Mouse (Mus musculus) MEL (cell line): ENCODE results near the gene Myh9.

ENCODE experiments used
- CTCF ChIP-seq, 3 experiments: IDR thresholded peaks in 2 of 3; conservative IDR thresholded peaks in 1 of 3; 2 replicates each; pipeline ENCODE4 v1.5.1; 2011 to 2012; ENCODE audit warnings: low read length in 3 of 3, low read depth in 2 of 3, mild to moderate bottlenecking in 2 of 3, improper control_type of control experiment in 1 of 3, inconsistent platforms in 1 of 3, mixed read lengths in 1 of 3, moderate library complexity in 1 of 3; ENCODE audit not compliant: control insufficient read depth in 1 of 3, insufficient read depth in 1 of 3, poor library complexity in 1 of 3, severe bottlenecking in 1 of 3
- GATA1 ChIP-seq: IDR thresholded peaks from 2 replicates; pipeline ENCODE4 v1.6.1; 2011; ENCODE audit warnings: low read depth, low read length, improper control_type of control experiment
- HCFC1 ChIP-seq: IDR thresholded peaks from 2 replicates; pipeline ENCODE4 v1.6.1; 2012; ENCODE audit warnings: low read depth, mild to moderate bottlenecking, inconsistent platforms, low read length, improper control_type of control experiment, moderate library complexity
- MYB ChIP-seq: IDR thresholded peaks from 2 replicates; pipeline ENCODE4 v1.6.1; 2011; ENCODE audit warnings: mild to moderate bottlenecking, low read depth, low read length, improper control_type of control experiment
- POLR2A ChIP-seq, 2 experiments: IDR thresholded peaks; 2 replicates each; pipeline ENCODE4 v1.6.1; 2011 to 2012; ENCODE audit warnings: low read length in 2 of 2, mild to moderate bottlenecking in 2 of 2, control low read depth in 1 of 2, improper control_type of control experiment in 1 of 2, low read depth in 1 of 2, moderate library complexity in 1 of 2; ENCODE audit not compliant: control insufficient read depth in 1 of 2, insufficient read depth in 1 of 2, poor library complexity in 1 of 2
- POLR2AphosphoS5 ChIP-seq: IDR thresholded peaks from 2 replicates; pipeline ENCODE4 v1.6.1; 2012; ENCODE audit warnings: low read depth, borderline replicate concordance, mild to moderate bottlenecking, inconsistent platforms, low read length, moderate library complexity, mixed read lengths
- TCF12 ChIP-seq: IDR thresholded peaks from 2 replicates; pipeline ENCODE4 v1.6.1; 2014; ENCODE audit warnings: low read depth, mild to moderate bottlenecking, inconsistent platforms, low read length, improper control_type of control experiment, moderate library complexity
- USF1 ChIP-seq: IDR thresholded peaks from 2 replicates; pipeline ENCODE4 v1.6.1; 2014; ENCODE audit warnings: low read depth, mild to moderate bottlenecking, inconsistent platforms, low read length, improper control_type of control experiment, moderate library complexity

GRCm38 (mm10) chr15:77847108-77847507, 5.1 kb upstream of the Myh9 start:
- TF ChIP-seq USF1 (no peak), MYB (no peak), TCF12 (no peak), GATA1 (no peak), HCFC1 (no peak), POLR2AphosphoS5 (no peak), POLR2A (IDR thresholded peaks at IDR 0.05; ENCODE audit: control insufficient read depth in 1 of 2, insufficient read depth in 1 of 2, low read depth in 1 of 2, low read length in 2 of 2, poor library complexity in 1 of 2) (no peak), CTCF (IDR thresholded peaks at IDR 0.05 in 2 of 3, conservative IDR thresholded peaks at IDR 0.05 in 1 of 3; ENCODE audit: control insufficient read depth in 1 of 3, insufficient read depth in 1 of 3, low read depth in 2 of 3, low read length in 3 of 3, poor library complexity in 1 of 3, severe bottlenecking in 1 of 3) (no peak)
